Mouse (Mus musculus): ENCODE data around the gene Cd101.

Cd101 gene

DNA sequence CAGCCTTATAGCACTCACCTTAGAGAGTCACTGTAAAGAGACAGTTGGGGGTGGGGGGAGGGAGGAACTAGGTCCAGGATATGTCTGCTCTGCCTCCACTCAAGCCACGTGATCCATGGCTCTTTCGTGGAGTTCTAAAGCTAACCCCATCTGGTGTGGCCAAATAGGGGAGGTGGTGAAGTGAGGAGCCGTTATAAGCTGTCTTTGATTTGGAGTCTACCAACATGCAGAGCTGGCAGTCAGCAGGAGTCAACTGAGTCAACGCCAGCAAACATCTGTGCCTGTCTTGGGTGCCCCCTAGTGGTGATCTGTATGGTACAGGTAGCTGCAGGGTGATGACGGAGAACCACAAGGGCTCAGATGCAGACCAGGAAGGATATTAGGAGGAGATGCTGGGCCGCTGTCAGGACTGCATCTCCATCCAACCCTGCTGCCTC is 30.4 kb downstream of the Cd101 start:
- DNase-seq, result peak; percentile 70

DNA sequence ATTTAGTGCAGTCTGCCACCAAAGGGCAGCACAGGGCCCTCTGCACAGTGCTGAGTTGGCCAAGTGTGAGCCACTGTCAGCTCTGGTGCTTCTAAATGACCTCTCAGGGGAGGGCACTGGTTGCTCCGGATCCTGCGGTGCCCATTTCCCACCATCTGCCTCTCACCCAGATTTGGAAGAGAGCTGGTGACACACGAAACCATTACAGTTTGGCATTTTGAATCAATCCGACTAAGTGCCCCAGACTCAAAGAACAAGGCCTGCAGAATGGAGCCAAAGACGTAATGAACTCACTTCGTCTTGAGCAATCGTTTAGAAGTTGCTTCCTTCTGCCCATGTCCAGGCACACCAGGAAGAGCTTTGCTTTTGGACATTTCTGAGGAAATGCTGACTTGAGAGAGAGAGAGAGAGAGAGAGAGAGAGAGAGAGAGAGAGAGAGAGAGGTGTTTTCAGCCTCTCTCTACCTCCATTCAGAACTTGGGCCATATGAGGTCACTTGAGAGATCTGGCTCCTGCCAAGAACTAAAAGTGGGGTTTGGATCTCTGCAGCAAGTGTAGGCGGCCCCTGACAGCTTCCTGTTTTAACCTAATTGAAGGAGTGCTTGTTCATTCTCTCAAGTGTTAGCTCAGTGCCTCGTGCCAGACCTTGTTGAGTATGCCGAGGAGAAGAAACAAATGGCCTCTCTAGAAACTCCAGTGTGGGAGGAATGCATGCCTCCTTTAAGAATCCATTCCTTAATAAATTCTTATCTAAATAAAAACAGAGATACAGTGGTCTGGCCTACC is 31.4 kb downstream of the Cd101 start:
- DNase-seq, result no peak

DNA sequence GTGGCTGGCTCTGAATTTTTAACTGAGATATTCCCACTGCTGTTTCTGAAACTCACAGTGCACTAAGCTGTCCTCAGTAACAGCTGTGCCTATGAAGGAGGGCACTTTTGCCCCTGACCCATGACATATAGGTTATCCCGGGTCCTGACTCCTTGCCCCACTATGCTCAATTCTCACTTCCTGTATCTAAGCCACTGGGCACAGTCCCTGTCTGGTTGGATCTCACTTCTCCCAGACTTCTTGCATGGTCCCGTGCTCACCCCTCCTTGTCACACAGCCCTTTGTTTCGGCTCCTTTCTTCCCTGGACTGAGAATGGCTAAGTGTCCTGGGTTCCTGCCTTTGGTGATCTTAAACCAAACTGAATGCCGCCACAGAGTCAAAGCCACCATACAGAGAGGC is 35.1 kb downstream of the Cd101 start:
- DNase-seq, result no peak

DNA sequence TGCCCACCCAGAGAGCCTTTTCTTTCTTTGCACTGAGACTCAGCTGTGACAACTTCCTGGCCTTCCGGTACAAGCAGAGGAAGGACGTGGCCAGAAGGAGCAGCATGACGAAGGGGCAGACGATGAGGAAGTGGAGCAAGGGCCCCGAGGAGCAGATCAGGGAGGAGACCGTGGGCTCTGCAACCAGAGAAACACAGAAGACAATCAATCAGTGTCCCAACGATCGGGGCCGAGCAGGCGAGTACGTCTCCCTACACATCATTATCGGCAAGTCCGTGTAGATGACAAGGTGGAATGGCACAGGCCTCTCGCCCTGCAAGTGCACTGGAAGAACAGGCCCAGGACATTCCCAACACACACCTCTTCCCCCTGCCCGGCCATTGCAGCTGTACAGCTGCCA is 35.6 kb downstream of the Cd101 start:
- DNase-seq, result peak; percentile 14

DNA sequence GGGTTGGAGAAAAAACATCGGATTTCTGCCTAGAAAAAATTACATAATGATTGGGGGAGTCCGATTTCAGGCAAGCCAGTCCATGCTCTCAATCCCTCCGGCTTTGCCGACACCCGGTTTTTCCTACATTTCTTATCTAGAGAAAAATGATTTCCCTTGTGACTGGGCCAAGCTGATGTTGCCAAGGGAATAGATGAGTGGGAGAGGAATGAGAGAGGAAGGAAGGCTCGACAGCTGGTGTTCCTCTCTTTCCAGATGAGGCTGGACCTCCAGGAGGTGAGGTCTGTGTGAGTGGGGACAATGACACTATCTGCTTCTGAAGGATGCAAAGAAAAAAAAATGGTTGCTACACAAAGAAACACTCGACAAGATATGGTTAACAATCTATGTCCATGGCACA is 36.2 kb downstream of the Cd101 start:
- no peak for DNase-seq

DNA sequence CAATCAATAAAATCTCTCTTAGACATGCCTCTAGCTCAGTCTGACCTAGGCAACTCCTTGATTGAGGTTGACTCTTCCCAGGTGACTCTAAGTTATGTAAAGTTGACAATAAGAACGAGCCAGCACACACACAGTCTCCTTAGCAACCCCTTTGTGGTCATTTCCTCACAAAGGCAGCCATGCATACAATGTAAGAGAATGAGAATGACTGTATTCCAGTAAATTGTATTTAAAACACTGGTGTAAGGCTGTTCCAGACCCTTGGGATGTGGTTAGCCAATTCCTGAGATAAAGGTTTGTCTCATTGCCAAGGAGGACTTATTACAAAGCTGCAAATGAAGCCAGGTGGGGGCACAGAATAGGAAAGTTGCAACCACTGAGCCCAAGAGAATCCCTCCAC is 39.1 kb downstream of the Cd101 start:
- DNase-seq, result no peak

DNA sequence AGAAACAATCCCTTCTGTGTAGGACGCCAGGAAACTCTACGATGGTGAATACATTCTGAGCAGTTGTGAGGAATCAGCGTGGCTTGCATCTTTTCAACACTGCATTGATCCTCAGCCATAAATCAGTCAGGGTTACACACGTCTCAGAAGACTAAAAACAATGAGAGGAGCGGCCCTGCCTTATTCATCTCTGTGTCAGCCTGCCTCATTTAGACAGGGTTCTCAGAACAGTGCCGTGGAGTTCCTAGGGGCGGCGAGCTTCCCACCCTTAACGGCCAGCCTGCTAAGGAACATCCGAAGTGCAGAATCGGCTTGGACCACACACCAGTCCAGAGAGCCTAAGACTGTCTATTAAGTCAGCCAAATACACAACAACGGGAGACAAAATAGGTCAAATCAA is 39.9 kb downstream of the Cd101 start:
- DNase-seq, result no peak

DNA sequence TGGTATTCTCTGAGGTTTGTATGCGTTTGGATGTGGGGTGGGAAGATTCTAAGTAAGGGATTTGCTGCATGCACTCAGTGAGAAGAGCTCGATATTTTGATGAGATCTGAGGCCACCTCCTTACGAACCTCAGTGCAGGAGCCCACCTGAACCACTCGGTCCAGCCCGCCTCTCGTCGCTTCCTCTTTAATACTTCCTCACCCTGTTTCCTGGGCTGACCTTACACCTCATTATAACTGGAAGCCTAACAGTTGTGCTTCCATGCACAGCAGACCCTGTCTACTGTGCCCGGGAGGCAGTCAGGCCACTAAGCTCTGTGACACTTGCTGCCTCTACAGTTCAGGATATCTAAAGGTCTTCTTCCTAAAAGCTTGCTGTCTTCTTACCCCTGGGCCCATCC is 50.1 kb downstream of the Cd101 start:
- no peak for DNase-seq

DNA sequence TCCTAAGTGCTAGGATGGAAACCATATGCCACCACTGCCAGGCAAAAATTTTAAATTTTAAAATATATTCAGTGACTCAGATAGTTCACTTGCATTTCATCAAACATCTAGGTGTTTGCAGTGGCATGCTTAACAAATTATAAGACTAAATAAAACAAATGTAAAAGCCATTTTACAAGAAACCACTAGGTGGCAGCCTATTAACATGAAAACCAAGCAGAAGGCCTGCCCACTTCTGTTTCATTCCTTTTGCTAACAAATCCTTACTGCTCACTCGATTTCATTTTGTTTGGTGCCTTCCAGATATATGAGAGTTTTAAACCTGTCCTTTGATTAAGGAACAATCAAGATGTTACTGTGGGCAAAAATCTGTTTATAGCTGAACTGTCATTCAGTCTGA is 55.5 kb downstream of the Cd101 start:
- no peak for DNase-seq

DNA sequence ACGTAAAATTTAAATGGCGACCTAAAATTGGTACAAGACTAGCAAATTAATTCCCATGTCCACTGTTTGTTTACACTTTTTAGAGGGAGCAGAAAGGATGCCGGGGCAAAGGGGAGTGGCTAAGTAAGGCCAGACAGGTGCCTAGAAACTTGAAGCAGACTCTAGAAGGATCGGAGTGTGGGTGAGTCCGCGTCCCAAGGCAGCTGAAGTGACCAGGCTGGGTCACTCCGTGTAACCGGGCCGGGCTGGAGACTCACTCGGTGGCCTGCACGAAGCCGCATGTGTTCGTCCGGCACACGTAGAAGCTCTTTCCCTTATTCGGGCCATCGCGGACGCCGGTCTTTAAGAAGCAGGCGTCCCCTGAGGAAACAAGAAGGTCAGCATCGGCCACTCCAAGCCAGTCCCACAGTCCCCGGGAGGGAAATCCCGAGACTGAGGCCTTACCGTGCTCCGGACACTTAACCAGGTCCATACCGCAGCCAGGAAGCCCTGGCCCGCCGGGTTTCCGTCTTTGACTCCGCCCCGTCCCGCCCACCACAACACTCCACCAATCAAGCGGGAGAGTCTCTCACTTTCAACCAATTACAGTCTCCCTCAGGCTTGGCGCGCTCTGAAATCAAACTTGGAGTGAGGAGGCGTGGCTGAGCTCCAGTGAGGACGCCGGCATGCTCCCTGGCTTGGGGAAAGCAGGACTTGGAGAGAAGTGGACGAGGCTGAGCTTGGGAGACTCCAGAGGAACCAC is 60.0 kb downstream of the Cd101 start, which contains the start of gene Ttf2:
Ttf2 (minus strand) TSS at position 488 of the 742 bp plus-strand sequence.
- DNase-seq, result peak; percentile 97

DNA sequence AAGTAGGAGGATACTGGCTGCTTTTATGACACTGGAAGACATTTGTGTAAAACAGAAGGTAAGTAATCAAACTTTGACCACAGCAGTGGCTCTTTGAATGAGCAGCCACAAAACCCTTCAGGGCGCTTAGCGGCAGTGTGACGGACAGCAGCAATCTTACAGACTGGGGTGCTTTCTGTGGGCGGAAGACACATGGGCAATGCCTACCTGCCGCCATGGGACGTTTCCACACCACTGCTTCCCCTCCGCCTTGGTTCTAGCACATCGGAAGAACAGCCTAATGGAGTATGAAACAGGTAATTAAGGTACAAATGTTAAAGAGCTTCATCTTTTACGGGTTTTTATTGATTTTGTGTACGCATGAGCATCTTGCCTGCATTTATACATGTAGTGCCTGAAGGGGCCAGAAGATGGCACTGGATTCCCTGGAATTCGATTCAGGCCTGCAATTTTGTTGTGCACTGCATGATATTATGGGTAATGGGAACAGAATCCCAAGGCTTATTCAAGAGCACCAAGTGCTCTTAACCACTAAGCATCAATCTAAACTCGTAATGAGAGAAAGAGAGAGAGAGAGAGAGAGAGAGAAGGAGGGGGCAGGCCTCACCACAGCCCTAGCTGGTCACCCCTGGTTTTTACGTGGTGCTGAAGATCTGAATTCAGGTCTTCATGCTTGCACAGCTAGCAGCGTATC is 65.4 kb downstream of the Cd101 start:
- DNase-seq, result peak; percentile 48

DNA sequence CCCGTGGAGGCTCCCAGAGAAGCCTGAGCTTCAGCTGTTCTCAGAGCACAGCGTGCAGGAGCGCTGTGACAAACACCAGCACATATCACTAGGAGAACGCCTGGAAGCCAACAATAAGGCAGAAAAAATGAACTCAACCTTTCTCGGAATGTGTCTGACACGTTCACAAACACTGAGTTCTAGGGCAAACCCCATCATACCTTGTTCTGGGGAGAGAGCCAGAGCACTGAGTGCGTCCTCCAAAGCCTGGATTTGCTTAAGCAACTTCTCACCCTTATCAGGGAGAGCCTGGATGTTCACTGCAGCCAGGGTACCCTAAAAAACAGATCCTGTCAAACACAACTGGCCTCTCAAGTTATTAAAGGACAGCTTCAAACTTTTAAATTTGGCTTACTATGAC is 67.9 kb downstream of the Cd101 start:
- DNase-seq, result no peak

DNA sequence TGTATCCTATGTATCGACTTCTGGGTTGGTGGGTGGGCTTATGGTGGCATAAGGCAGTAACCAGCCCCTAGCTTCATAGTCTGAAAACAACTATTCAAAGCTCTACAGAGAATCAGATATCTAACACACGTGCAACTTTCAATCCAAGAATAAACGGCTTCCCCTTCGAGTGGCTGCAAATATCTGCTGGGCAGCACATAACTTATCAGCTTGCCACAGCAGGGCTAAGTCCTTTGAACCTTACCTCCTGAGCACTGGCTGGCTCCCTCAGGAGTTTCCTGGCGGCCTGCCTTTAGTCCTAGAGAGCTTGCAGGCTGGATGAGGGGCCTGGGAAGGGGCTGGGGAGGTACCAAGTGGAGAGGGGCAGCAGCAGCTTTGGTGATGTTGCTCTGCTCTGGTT is 68.3 kb downstream of the Cd101 start:
- DNase-seq, result no peak

DNA sequence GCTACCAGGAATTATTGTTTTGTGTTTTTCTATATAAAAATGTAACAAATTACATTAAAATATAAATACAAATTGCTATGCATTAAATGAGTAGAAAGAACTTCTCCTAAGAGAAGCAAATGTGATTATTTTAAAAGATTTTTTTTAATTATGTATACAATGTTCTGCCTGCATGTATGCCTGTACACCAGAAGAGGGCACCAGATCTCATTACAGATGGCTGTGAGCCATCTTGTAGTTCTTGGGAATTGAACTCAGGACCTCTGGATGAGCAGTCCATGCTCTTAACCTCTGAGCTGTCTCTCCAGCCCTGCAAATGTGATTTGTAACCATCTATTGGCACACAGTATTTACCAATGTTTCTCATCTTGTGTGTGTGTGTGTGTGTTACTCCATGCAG is 74.7 kb downstream of the Cd101 start:
- no peak for DNase-seq

DNA sequence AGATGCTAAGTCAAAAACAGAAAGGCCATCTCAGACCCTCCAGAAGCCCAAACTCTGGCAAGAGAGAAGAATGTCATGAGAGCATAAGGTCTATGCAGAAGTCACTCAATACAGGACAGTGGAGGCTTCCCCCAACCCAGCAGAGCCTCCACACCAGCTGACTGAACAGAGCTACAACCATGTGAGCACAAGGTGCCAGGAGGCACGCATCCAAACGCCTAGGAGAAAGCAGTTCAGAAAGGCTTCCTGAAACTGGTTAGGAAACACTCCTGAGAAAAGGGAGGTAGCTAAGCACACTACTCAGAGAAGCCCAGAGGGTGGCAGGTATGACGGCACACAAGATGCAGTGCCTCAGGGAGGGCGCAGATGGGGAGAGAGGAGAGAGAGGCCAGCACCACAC is 77.8 kb downstream of the Cd101 start:
- DNase-seq, result no peak

DNA sequence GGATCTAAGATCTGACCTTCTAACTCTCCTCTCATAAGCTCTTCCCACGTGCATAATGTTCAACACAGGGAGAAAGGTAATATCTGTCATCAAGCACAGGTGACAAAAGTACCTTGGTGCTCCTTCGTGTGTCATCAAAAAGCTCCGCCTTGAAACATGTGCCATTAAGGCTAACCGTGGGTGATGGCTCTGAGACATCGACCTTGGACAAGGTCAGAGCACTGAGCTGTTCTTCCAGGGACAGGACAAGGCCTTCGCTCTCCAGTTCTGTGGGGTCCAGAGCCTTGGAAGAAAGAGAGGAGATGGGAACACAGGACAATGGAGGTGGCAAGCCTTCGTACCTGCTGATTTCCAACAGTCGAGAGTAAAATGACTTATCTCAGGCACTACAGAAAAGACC is 82.1 kb downstream of the Cd101 start:
- no peak for DNase-seq

All from kidney, adult 18-20 months (tissue).